Mouse (Mus musculus) A20 (cell line): ENCODE measurements around the gene Pabpc4l.
"Not testable (repeated sequence)": the region's sequence is repeated elsewhere in the genome, so short reads cannot be mapped to it uniquely, and the experiment has no call there.

Experiments used
- DNase-seq: peaks from one replicate; pipeline ENCODE4 v3.0.0-alpha.2; 2011; ENCODE audit warnings: low read depth, low spot score

Gene Pabpc4l

DNA sequence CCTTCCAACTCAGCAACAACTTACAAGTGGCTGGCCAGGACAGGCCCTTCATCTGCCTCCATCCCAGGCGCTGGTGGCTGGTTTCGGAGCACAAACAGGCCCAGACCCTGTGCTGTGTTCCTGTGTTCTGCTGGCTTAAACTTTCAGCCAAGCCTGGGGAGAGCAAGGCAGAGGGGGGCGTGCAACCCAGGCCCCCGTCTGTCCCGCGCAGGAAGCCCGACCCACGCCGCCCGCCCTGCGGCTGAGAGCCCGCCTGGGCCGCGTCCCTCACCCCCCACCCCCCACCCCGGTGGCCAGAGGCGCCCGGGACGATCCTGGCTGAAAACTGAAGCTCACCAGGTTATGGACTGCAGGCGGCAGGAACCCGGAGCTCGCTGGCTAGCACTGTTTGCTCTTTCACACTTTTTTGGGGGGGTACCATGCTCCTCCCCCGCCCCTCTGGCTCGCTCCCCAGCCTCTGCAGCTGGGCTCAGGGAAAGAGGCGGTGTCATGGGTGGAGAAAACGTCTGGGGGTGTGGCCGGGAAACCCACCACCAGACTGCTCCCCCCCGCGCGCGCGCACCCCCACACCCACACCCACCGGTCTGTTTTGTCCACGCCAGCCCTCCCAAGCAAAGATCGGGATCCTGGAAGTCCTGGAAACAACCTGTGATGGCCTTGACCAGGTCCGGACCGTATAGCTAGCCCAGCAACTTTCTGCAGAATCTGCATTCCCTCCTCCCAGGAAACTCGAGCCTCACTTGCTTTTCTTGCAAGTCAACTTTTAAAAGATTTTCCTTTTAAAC, at the start of gene Pabpc4l:
Gene Pabpc4l, minus strand, starts transcription at position 739 of the 785 bp plus-strand sequence.
- DNase-seq, result no peak

DNA sequence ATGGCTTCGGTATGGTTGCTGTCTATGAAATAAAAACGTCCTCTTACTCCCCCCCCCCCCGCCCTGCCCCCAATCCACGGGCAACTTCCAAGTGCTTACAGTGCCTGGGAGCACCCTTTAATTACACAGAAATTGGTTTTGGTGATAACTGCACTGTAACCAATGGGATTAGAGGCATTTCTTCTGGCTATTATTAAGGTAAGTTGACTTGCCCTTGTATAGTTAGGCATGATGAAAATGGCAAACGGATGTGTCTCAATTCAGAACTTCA, 42.9 kb upstream of the Pabpc4l start:
- no peak for DNase-seq

- no peak for DNase-seq
These were observed 42.3 kb upstream of the Pabpc4l start for GRCm38 (mm10) chr3:46490132-46490988.

DNA sequence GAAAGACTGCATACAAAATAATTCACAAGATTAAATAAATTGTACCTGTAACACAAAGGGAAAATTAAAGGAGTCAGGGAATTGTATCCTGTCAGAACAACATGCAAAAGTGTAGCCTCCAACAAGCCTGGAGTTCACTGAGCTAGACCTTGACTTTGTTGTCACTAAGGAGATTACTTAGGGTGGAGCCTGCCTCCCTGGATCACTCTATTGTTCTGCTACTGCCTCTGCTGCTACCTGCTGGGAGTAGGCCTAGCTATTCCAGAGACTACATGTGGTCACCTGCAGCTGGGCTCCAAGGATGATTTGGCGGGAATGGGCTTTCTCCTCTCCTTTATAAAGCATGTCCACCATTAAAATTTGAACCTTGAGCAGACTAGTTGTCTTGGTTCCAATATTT, 38.1 kb upstream of the Pabpc4l start:
- DNase-seq, result not testable (repeated sequence)

- DNase-seq, result no peak
These were observed 180 bp upstream of the Pabpc4l start for GRCm38 (mm10) chr3:46448266-46448532.

- no peak for DNase-seq
These were observed 16.6 kb downstream of the Pabpc4l start for GRCm38 (mm10) chr3:46431416-46431815.
